Mouse (Mus musculus): ENCODE results near the gene Tsku.

DNA sequence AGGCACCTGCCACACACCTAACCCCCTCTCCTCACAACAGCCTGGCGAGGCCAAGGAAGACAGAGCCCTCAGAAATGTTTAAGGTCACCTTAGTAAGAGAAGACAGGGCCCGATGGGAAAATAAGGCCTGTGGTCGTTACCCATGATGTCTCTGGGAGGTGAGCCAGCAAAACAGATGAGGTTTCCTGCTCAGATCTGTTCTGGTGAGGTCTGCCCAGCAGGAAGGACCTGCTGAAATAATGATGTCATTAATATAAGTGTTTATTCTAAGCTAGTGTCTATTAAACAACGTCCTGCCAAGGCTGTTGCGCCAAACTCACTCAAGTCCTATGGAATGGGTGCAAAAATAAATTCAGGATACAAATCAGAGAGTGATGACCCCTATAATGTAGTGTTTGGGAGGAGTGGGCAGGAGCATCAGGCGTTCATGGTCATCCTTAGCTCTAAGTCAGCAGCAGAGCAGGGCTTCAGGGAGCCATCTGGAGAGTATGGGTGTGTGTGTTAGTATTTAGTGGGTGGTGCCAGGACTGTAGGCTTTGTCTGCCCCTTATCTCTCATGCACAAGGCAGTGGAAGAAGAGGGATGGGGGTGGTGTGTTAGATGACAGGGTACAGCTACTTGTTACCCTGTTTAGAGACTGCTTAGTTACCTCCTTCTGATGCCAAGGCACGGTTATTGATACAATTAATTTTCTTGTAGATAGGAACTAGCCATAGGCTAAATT lies 31.3 kb downstream of the Tsku start:
- TF ChIP-seq EP300 (optimal IDR thresholded peaks at IDR 0.05) = no peak
- no peak for TF ChIP-seq CTCF (IDR thresholded peaks at IDR 0.05; ENCODE audit: low read depth)
